Mouse (Mus musculus) megakaryocyte, adult 5-6 weeks (primary cell): ENCODE measurements at regions not wholly inside any gene's neighbourhood (a gene's known extent, or its start where the extent isn't known, plus 50 kb on each side); places are given as distances from the start of the nearest gene placed in this dataset.
A peak's percentile ranks its signal among the peaks of the same experiment; 100 is the strongest.

ENCODE experiments used
- ATAC-seq: 2 replicates; pipeline ENCODE4 v1.8.0; 2016; ENCODE audit warnings: mild to moderate bottlenecking, inconsistent platforms; ENCODE audit not compliant: poor library complexity, severe bottlenecking

DNA sequence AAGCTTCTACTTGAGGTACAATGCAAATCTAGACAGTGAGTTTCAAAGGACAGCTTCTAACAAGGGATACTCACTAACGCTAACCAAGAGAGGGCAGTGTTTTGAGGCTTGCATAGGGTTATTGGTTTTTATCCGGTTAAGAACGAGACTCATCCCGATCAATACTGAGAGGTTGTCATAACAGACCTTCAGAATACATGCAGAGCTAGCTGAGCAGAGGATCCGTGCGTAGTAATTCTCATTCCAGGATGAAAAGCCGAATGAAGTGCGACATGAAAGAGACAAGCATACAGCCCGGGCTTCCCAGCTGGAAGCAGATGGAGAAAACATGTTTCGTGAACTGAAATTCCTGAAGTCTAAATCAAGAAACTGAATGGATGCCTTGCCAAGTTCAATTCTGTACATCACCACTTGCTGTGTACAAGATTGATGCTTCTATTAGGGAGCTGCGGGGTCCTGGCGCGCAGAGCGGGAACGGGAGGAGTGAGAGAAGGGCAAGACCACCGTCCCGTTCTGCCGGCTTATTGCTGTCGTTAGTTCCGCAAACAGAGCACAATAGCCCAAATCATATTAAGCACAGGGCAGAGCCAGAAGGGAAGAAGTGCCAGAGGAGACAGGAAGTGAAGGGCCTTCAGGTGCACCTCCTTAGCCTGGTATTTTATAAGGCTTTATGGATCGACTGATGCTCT, 65.4 kb upstream of the Tes start:
- no peak for ATAC-seq

DNA sequence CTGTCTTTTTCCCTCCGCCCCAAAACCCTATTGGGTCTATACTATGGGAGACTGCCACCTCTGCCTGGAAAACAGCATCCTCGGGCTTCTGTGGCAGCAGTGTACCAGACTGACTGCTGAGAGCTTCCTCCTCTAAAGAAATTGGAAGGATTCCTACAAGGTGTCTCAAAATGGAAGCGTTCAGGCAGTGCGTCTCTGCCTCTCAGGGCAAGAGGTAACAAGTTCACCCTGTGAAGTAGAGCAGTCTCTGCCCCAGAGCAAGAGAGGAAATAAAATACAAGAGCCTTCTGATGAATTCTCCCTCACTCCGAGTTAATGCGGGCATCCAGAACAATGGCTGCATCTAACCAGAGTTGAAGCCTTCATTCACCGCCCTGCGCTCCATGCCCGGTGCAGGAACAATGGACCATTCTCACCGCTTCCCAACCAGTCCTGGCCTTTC, 69.4 kb upstream of the Tes start:
- ATAC-seq = no peak

DNA sequence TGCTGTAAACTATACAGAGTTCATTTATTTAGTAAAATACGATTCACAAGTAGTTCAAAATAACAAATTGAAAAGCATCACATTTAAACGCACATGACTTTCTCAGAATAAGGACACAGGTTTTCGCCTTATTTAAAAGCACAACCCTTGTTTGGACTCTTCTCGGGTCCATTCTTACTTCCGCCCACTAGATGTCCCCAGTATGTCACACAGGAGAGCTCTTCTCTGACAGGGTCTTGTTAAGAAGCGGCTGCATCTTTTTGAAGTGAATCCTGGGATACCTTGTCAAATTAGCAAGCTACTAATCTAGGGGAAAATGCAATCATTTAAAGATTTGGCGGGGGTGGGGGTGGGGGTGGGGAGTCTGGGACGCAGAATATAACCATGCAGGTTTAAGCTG, 70.2 kb upstream of the Tes start:
- no peak for ATAC-seq

DNA sequence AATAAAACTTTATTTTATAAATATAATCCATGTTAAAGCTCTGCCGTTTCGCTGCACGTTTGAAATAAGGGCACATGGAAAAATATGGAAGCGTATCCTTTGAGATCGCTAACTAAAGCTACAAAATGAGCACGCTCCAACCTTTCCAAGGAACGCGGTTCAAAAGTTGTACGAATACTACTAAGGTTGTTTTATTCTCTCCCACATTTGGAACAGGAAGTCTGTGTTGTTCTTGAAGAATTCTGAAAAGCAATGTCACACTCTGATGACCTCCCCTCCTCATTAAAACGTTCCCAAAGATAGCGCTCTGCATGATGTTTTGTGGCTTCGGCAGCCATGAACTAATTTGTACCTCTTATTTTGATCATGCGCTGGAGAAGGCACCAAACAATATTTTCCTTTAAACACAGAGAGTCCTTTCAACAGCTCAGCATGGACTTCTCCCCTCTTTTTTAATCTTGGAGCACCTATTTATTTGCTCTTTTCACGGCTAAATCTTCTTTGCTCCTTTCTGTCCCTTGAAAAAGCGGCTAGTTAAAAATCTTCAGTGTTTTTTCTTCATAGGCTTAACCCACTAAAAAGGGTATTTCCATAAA, 72.9 kb upstream of the Tes start:
- ATAC-seq = no peak

DNA sequence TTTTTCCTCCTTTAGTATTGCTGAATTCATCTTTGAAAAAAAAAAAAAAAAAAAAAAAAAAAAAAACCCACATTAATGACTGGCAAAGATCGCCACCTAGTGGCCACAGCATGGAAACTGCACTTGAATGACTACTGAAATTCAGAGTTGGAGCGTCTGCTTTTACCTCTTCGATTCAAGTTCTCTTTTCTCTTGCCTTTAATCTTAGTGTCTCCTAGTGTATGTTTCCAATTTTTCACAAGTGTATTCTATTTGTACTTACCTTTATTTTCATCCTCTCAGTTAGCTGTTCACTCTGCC, 79.9 kb upstream of the Tfec start:
- peak; percentile 86 for ATAC-seq

DNA sequence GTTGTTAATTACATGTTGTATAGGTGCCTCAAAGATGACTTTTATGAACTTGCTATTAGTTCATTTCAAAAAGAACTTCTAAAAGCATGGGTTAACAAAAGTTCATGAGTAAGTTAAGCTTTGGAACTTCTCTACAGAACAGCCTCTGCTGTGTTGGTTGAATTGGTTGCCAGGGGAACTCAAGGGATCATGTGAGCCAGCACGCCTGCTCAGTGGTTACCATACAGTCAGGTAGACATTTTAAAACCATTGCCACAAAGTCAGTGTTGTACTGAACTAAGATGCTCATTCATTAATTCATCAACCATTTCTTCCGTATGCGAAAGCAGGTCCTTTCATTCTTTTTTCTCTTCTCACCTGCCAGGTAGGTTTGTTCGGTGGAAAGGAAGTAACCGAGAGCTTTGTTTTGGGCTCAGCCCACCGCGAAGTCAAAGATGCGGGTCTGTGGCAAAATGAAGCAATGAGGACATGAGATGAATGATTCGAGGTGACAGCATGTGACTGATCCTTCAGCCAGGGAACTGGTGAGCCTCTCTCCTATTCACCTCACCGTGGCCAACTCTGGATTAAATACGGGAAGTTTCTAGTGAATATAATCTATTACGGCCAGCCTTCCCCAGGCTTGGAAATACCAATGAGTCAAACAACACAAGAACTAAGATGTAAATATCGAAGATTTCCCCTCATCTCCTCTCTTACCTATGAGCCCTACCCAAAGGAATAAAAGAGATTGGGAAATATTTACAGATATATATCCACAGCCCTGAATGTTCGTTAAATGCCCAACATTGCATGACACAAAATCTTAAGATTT, 79.4 kb upstream of the Tfec start:
- 0 out of 2 replicates have a peak, but pooled peaks have one; percentile 39 for ATAC-seq

DNA sequence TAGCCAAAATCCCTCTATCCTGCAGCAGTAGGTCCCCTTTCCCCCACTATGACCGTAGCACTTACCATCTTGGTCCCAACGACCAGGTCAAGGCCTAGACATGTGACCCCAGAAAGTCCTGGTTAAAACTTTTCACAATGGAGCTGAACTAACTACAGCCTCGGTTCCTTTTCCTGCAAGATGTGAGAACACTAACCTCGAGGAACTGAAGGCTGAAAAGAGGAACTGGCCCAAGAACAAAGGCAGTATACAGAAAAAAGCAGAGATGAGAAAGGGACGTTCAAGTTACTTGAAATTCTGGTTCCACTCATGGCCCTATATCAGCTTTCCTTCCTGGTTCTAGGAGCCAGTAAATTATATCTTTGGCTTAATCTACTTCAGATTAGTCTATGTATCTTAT, 67.4 kb upstream of the Tfec start:
- ATAC-seq = peak; percentile 71

DNA sequence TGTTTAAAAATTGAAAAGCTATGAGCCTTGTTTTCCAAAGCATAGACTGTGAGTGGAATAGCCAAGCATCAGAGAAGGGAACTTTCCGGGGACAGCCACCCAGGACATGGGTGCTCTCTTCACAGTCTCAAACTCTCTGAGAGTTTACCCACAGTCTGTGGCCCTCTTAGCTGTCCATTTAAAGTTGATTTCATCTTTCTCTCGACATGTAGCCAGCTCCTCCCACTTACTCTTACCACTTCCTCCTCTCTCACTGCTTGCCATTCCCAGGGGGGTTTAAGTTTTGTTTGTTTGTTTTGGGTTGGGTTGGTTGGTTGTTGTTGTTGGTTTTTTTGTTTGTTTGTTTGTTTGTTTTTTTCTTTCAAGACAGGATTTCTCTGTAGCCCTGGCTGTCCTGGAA, 66.1 kb upstream of the Tfec start:
- ATAC-seq = peak; percentile 58

DNA sequence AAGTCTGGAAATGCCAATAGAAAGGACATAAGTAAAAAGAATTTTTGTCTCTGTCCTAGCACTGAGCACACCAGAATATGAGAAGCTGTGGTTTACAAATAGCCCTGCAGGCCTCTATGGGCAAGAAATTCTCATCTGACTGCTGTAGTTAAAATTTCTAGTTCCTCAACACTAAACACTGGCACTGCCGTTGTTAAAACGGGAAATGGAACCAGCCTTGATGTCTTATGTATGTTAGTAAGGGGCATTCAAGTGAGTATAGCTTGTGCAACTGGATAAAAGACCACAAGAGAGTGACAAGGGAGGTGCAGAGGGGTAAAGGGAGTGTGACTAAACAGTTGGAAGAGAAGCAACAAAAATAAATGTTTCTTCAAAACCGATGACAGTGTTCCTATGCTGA, 65.7 kb upstream of the Tfec start:
- peak; percentile 83 for ATAC-seq

DNA sequence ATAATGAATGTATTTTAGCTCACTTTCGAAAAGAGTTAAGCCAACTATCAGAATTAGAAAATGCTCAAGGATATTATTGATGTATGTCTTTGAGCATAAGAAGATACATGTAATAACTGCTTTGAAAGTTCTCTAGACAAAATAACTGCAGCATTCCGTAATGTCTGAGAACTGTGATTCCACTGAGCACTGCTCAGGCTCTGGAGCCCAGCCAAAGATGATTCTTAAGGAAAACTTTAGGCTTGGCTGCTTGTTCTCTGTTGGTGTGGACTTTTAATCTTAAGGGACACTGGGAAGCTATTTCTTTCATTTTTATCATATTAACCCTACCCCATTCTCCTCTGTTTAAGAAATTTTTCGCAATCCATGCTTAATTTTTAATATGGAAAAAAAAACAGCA, 59.9 kb upstream of the Tfec start:
- no peak for ATAC-seq

DNA sequence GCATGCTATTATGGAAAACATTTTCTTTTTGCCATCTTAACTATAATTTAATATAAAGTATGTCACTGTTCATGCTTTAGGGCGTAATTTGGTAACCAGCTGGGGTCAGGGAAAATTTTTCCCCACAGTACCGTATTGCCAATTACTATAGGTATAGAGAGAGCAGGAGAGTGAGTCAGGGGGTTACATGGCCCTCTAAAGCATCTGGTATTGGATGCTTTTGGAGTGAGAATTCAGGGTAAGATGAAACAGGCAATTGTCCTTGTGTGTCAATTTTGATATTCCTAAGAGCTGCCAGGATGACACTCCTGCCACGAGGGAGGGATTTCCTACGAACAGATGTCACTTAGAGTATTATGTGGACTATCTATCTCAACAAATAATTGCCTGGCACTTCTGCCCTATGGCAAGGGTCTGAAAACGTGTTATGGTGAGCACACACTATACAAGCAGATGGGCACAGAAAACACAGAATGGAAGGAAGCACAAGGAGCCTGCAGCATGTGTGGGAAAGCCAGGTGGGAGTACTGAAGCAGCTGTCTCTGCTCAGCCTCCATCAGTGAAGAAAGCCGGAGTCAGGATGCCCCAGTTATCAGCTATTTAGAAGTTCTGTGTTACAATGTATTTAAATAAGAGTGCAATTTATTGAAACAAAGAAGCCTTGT, 58.7 kb upstream of the Tfec start:
- no peak for ATAC-seq
